Mouse (Mus musculus) thymus, adult 18-20 months (tissue): ENCODE data around the gene Nr2f6.
"Not testable (repeated sequence)": the region's sequence is repeated elsewhere in the genome, so short reads cannot be mapped to it uniquely, and the experiment has no call there.

Experiments
- DNase-seq, 2 experiments: peaks; one replicate each; pipeline ENCODE4 v3.0.0; 2022; ENCODE audit warnings: mixed read lengths in 2 of 2

The Nr2f6 gene

GRCm38 (mm10) chr8:71366771-71367528 is 14.8 kb downstream of the Nr2f6 start, which contains the start of gene Use1:
Gene Use1, plus strand, starts transcription at chr8:71366848.
- peak; percentile 86 to 92 for DNase-seq

- DNase-seq: no peak
These were observed 23.7 kb downstream of the Nr2f6 start for GRCm38 (mm10) chr8:71358026-71358425.

GRCm38 (mm10) chr8:71351520-71351919 is 30.2 kb downstream of the Nr2f6 start:
- no peak for DNase-seq

GRCm38 (mm10) chr8:71351117-71351516 is 30.6 kb downstream of the Nr2f6 start:
- DNase-seq: no peak

GRCm38 (mm10) chr8:71346581-71346980 is 35.2 kb downstream of the Nr2f6 start:
- no peak for DNase-seq

- DNase-seq: no peak
These were observed 41.1 kb downstream of the Nr2f6 start for GRCm38 (mm10) chr8:71340625-71341024.

GRCm38 (mm10) chr8:71337834-71338233 is 43.9 kb downstream of the Nr2f6 start:
- DNase-seq: not testable (repeated sequence)

- DNase-seq: no peak
These were observed 56.9 kb downstream of the Nr2f6 start for GRCm38 (mm10) chr8:71324848-71325247.
